Mouse (Mus musculus): ENCODE results near the gene Gm15217. TPM values are rescaled to one million over a fixed set of nuclear protein-coding genes. Genes with fewer than 3 reads are reported as not detected.

Gene Gm15217
- total RNA-seq, 2 experiments from 2014 or later, result not detected

- intact Hi-C loops (cut with DNase I), result loop anchor here (10.0 kb wide), 1 partner anchor 225 kb away; no protein-coding TSS in a partner anchor
- no peak for DNase-seq (ENCODE audit: low spot score in 2 of 2)
Observed at GRCm38 (mm10) chr14:46389438-46390248, 10.4 kb downstream of the Gm15217 start.

GRCm38 (mm10) chr14:46390249-46390775, 11.1 kb downstream of the Gm15217 start, which contains the start of gene Bmp4:
Gene Bmp4, minus strand, starts transcription at chr14:46390669.
- DNase-seq (ENCODE audit: low spot score in 2 of 2), result no peak
- intact Hi-C loops (cut with DNase I), result no loop called here

GRCm38 (mm10) chr14:46391621-46392170, 12.5 kb downstream of the Gm15217 start:
- no peak for DNase-seq (ENCODE audit: low spot score in 2 of 2)
- intact Hi-C loops (cut with DNase I), result no loop called here

- intact Hi-C loops (cut with DNase I), result no loop called here
- no peak for DNase-seq (ENCODE audit: low spot score in 2 of 2)
Observed at GRCm38 (mm10) chr14:46398091-46398695, 19.0 kb downstream of the Gm15217 start.

GRCm38 (mm10) chr14:46399925-46400324, 20.7 kb downstream of the Gm15217 start:
- intact Hi-C loops (cut with DNase I), result no loop called here
- DNase-seq (ENCODE audit: low spot score in 2 of 2), result no peak

GRCm38 (mm10) chr14:46408319-46408718, 29.1 kb downstream of the Gm15217 start:
- no peak for DNase-seq (ENCODE audit: low spot score in 2 of 2)
- intact Hi-C loops (cut with DNase I), result no loop called here

- no peak for DNase-seq (ENCODE audit: low spot score in 2 of 2)
- intact Hi-C loops (cut with DNase I), result no loop called here
Observed at GRCm38 (mm10) chr14:46409016-46409415, 29.8 kb downstream of the Gm15217 start.

- no peak for DNase-seq (ENCODE audit: low spot score in 2 of 2)
- intact Hi-C loops (cut with DNase I), result no loop called here
Observed at GRCm38 (mm10) chr14:46410557-46411120, 31.4 kb downstream of the Gm15217 start.

- DNase-seq (ENCODE audit: low spot score in 2 of 2), result no peak
- intact Hi-C loops (cut with DNase I), result no loop called here
Observed at GRCm38 (mm10) chr14:46412497-46413000, 33.3 kb downstream of the Gm15217 start.

- intact Hi-C loops (cut with DNase I), result no loop called here
- DNase-seq (ENCODE audit: low spot score in 2 of 2), result no peak
Observed at GRCm38 (mm10) chr14:46418371-46419097, 39.3 kb downstream of the Gm15217 start.

- intact Hi-C loops (cut with DNase I), result no loop called here
- no peak for DNase-seq (ENCODE audit: low spot score in 2 of 2)
Observed at GRCm38 (mm10) chr14:46419269-46419668, 40.1 kb downstream of the Gm15217 start.

GRCm38 (mm10) chr14:46421823-46422222, 42.6 kb downstream of the Gm15217 start:
- intact Hi-C loops (cut with DNase I), result no loop called here
- DNase-seq (ENCODE audit: low spot score in 2 of 2), result no peak

GRCm38 (mm10) chr14:46427251-46427650, 48.0 kb downstream of the Gm15217 start:
- DNase-seq (ENCODE audit: low spot score in 2 of 2), result no peak
- intact Hi-C loops (cut with DNase I), result no loop called here

- intact Hi-C loops (cut with DNase I), result no loop called here
- no peak for DNase-seq (ENCODE audit: low spot score in 2 of 2)
Observed at GRCm38 (mm10) chr14:46430231-46430630, 51.0 kb downstream of the Gm15217 start.

Other genes starting within 250 kb of the Gm15217 start
- 1 to 10 TPM; 5.5 to 8.1 TPM for gene Bmp4, start 11.3 kb downstream of the Gm15217 start, total RNA-seq (2021)